Mouse (Mus musculus) right cerebral cortex, postnatal 25 days (tissue): ENCODE data around the gene Ddit4.
A peak's percentile ranks its signal among the peaks of the same experiment; 100 is the strongest.

Experiments
- DNase-seq: peaks from one replicate; pipeline ENCODE4 v3.0.0; 2022

The Ddit4 gene

DNA sequence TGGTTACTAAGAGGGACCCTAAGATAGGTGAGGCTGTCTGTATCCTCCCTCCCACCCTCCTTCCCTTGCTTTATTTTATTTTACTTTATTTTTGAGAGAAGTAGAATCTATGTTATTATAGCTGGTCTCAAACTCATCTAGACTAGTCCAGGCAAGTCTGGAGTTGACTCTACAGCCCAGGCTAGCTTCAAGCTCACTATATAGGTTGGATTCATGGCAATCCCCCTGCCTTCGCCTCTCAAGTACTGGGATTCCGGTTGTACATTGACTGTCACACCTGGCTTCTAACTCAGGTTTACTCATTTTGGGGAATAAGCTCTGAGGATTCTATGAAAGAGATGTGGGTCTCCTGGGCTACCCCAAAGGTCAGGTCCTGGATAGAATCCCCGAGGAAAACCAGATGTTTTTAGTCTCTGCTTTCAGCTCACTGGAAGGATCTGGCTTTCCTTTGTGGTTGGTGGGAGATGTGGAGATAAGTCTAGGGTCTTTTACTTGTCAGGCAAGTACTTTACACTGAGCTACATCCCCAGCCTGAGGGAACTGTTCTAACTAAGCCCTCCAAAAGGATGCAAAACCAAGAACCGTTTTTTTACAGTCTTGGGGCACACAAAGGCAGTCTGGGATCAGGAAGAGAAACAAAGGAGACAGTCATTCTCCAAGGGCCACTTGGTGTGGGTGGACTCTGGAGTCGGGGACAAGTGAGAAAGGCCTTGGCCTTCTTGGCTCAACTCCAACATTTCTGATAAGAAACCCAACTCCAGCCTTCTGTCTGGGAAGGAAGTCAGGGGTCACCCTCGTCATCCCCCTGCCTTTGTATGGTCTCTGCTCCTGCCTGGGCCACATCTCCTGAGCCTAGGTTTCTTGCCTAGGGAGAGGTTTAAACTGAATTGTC lies 3.0 kb downstream of the Ddit4 start:
- DNase-seq = no peak

DNA sequence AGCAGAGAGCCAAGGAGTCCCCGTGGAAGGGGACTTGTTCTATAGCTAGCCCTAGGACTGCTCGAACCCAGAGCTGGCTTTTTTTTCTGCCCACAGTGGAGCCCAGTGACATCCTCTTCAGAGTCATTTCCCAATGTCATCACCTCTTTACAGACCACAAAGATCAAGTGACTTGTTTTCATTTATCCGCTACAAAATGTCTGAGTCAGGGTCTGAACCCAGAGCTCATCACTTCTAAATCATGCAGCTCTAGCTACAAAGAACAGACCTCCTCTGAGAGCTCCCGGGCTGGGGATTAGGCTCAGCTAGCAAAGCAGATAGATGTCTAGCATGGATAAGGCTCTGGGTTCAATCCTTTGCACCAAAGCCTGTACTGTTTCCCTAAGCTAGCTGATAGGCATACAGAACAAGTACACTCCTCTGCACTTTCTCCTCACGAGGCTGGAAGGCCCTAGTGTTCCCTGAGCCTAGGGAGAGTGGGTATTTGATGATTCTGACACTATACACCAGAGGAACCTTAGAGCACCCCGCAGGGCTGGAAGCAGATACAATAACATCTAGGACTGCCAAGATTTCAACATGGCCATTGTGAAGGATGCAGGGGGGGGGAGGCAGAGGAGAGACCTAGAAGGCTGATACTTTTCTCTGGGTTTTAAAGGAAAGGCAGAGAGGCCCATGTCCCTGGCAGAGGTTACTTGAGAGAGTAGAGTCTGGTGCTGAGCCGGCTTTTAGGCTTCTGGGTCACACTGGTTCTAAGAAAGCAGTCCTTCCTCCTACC lies 4.1 kb downstream of the Ddit4 start:
- DNase-seq = no peak

DNA sequence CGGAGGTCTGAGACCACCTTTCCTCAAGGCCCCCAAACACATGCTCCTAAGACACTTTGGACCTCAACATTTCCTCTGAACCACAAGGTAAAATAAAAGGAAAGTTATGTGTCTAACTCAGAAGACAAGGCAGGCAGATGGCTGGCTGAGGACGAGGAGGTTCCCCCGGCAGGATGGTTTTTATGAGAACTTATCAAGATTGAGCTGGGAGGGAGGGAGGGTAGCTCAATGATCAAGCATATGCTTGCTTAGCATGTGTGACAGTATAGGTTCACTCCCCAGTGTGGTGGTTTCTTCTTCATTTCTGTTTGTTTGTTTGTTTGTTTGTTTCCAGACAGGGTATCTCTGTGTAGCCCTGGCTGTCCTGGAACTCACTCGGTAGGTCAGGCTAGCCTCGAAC lies 5.3 kb downstream of the Ddit4 start:
- DNase-seq = no peak

DNA sequence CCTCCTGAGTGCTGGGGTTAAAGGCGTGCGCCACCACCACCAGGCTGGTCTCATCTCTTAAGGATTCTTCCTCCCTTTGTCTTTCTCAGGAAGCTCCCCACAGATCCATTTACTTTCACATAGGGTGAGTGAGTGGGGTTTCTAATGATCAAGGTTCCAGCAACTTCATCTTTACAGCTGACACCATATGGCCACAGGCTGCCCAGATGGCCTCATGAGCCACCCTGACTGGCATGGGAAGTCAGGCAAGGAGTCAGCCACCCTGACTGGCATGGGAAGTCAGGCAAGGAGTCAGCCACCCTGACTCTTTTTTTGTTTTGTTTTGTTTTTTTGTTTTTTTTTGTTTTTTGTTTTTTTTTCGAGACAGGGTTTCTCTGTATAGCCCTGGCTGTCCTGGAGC lies 6.2 kb downstream of the Ddit4 start:
- DNase-seq = no peak

DNA sequence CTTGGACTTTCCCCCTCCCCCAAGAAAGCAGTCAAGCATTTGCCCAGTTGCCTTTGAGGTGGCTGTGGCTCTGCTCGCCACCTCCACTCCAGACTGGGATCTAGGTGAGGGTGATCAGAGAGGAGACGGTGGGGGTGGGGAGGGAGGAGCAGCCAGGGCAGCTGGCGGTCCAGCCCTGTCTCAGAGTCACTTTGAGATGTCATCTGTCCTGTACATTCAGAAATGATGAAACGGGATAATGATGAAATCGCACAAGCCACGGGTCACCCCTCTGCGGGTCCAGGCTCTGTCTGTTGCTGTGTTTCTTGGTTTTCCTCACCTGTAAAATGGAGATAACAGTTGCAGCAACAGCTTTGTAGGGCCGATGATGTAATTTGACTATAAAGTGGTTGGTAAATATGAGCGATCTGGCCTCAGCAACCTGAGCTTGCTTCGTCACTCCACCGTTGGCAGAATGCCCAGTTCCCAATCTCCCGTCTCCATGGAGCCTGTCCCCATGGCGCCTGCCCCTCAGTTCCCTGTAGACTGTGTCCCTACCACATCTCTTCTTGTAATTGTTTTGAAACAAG lies 8.1 kb downstream of the Ddit4 start:
- peak; percentile 64 for DNase-seq

DNA sequence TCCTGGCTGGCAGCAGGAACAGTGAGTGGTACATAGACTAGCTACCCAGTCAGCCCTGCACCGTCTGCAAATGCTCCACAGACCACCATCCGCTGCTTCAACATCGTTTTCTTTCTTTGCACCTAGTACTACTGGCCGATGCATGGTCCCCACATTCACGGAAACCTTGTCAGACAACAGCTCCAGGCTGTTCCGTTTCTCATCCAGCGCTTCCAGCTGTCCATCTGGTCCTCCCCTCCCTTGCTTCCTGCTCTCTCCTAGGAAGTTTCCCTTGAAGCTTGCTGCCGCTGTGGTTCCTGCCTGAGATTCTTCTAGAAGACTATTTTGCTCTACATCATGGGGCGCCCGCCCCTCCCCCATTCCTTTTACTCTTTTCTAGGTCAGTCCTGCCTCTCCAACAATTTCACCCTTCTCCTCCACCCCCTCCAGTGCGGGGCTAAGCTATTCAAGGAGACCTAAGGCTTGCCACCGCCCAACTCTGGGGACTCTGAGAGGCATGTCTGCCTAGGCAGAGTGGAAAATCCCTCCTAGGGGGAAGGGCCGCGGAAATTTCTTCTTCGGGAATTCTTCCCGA lies 8.7 kb downstream of the Ddit4 start:
- peak; percentile 65 for DNase-seq

DNA sequence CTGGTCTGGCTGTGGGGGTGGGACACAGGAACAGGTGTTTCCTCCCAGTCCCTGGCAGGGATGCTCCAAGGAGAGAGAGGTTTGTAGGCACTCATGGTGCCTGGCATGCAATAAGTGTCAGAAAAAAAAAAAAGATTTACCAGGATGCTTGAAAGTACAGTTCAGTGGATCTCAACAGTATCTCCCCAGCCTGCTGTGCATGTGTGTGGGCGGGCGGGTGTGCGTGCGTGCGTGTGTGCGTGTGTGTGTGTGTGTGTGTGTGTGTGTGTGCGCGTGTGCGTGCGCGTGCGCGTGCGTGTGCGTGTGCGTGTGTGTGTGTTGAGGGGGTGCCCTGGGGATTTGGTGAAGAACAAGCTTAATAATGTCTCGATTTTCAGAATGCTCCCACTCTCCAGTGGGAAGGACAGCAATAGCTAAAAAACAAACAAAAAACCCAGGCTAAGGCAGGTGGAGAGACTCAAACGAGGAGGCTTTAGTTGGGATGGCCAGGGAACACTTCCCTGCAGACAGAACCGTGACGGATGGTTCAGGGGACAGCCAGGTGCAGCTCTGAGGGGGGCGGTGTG lies 9.3 kb downstream of the Ddit4 start:
- no peak for DNase-seq

DNA sequence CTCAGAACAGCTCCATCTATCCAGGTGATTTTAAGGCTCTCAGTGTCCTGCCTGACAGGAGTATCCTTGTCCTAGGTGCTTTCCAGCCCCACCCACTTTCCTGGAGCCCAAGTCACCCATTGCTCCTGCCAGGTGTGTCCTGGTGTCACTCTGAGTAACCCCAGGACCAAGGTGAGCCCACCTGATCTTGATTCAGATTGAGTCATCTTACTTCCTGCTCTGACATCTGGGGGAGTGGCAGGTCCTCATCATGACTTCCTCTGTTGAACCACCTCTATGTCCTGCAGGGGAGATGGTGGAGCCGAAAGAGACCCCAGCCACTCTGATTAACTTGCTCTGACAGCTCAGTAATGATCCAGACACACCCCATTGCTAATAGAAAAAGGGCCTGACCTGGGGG lies 12.6 kb downstream of the Ddit4 start:
- no peak for DNase-seq

DNA sequence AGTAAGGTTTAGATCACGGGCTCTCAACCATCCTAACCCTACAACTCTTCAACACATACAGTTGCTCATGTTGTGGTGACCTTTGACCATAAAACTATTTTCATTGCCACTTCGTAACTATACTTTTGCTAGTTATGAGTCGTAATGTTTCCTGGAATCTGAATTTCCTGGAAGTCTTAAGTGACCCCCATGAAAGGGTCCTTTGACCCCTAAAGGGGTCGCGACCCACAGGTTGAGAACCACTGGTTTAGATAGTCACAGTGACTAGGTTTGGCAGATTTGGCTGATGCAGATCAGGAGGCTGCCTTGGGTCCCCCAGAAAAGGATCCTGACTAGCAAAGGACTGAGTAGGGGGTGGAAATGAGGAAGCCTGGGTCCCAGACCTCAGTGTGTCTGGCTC lies 13.0 kb downstream of the Ddit4 start:
- no peak for DNase-seq

DNA sequence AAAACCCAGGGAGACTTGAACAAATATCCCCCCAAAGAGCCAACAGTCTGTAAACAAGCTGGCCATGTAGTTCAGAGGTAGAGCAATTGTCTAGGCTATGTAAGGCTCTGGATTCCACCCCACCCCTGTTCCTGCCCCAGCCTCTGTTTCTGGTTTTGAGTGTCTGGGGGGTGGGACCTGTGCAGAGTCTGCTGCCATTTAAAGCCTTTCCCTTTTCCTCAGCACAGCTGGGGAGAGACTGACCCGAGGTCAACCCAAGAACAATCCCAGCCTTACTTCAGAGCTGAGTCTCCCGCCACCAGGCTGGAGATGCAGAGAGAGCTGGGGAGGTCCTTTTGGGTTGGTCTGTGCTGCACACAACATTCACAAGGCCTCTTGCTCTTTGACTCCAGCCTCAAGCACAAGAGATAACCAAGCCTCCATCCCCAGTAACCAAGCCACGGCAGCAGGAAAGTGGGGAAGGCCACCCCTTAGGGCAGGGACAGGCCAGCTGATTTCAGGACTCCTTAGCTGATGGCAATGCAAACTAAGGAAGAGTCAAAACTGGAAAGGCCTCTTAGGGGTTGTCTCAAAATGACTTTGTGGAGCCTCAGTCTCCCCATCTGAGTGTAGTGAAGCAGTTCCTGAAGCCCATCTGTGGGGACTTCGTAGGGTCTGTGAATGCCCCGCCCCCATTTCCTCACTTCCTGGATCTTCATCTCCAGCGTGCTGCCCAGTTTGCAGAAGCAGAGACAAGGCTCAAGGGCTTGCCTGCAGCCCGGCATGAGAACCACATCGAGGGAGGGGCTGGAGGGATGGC lies 15.4 kb downstream of the Ddit4 start:
- no peak for DNase-seq

DNA sequence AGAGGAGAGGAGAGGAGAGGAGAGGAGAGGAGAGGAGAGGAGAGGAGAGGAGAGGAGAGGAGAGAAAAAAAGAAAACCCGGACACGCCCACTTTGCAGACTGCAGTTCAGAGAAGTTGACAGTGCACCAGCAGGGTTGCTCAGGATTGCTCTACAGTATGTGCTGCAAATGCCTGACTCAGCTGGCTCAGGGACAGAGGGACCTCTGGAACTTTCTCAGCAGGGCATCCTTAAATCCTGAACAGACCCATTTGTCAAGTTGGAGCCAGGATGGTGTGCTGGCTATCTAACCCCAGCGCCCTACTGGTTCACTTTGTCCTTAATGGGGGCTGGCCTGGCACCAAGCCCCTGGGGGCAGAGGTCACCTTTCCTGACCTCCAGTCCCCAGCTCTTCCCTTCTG lies 17.6 kb downstream of the Ddit4 start:
- DNase-seq = no peak

DNA sequence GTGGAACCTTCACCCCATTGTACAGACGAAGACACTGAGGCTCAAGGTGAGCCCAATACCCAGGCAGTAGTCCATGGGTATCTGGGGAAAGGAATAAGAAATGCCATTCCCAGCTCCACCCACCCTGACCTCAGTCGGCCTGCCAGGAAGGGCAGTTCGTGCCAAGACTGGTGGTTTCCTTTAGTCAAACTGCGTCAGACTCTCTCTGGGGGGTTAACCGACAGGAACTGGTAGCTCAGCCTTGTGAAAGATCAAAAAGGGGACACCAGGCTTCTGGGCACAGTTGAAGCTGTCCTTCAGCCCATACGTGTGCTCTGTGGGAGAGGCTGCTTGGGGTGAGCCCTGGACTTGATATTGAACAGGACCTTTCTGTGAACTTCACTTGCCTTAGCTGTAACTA lies 19.1 kb downstream of the Ddit4 start:
- no peak for DNase-seq

DNA sequence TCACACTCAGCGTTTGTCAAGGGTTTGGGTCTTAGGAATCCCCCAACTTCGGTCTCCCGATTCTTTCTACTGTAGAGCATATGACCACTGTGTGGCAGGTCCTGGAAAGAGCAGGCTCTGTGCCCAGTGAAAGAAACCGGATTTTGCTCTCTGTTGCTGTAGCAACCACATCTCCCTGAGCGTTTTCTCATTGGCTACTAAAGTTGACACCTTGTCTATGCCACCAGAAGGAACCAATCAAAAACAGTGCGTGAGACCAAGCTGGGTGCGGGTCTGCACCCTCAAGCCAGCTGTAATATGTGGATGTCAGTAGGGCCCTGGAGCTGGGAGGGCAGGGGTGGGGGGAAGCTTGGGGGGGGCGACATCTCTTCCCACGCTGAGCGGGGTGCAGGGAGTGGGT lies 20.6 kb downstream of the Ddit4 start:
- no peak for DNase-seq

DNA sequence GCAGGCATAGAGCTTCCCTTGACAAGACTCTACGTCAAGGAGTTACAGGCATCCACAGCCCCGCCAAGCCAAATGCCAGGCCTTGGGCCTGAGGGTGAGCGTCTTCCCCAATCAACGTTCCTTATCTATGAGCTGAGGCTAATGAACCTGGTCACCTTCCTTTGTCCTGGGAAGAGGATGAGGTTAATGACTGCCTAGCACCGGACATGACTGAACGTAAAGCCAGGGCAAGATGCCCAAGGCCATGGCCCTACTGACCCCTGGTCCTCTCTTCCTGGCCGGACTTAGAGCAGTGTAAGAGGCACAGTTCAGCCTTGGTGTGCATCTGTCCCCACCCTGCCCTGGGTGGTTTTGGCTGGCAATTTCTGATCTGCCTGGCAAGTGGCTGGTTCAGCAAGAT lies 22.4 kb downstream of the Ddit4 start:
- no peak for DNase-seq

DNA sequence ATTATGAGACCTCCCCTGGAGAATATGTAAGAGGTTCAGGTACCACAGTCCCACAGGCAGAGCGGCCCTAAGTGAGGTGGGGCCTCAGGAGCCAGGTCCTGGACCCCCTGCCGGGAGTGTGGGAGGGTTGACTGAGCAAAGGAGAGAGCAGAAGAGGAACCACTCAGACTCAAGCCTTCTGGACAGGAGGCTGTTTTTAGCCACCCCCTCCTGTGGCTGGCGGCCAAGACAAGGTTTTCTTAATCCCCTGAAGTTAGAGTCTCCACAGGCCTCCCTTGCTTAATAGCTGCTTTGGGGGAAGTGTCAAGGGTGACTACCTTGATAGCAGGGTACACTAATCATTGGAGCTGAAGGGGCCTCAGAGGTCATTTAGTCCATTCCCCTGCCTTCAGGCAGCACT lies 27.3 kb downstream of the Ddit4 start:
- DNase-seq = no peak

DNA sequence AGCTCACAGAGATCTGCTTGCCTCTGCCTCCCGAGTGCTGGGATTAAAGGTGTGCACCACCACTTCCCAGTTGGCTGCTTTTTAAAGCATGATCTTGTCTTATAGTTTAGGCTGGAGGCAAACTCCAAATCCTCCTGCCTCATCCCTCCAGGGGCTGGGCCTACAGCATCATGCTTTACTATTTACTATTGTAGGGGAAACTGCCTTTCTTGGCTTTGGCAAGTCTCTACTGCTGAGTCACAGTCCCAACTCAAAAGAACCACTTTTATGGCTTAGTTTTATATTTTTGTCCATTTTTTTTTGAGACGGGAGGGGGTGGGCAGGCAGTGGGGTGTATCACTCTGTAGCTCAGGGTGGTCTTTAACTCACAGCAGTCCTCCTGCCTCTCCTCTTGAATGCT lies 28.1 kb downstream of the Ddit4 start:
- no peak for DNase-seq

DNA sequence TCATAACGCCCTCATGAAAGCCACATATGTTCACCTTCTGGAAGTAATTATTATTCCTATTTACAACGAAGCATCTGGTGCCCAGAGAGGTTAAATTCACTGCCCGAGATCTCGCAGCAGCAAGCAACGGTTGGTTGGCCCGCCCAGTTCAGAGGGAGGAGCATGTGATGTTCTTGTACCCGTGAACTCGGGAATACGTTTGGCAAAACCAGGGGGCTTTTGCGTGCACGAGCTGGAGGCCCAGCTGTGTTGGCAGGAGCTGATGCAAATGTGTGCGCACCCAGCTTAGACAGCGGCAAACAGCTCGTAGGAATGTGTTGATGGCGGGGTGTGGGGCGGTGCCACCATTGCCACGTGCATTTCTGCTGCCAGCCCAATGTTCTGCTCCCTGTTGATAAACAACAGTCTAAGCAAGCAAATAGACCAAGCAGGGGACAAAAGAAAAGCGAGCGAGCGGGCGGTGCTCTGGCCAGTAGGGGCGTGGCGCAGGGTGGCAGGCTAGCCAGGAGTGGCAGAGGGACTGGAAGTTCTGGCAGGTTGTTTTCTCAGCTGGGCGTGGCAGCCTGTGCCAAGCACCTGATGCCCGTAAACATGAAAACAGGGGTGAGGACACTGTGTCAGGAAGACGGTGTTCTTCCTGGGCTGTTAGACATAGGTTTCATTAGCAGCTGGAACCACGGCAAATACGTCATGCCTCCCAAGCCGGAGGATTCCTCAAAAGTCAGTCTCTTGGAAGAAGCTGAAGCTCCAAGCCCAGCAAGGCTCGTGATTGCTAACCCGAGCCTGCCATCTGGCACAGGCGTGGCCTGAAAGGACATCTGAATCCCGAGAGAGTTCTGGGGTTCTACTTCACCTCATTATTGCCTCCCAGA lies 30.6 kb downstream of the Ddit4 start:
- no peak for DNase-seq

DNA sequence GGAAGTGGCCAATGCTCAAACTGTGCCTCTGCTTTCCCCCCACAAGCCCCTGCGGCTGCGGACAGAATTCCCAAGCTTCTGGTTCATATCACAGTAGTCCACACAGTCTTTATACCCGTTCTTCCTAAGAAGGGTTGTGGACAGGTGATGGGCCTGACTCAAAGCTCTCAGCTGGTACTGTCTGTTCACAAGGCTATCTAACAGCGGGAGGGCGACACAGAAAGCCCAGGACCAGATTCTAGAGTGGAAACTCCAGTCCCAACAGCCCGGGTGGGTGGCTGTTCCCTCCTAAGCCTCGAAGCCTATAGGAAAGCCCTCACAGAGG lies 31.2 kb downstream of the Ddit4 start:
- DNase-seq = no peak

DNA sequence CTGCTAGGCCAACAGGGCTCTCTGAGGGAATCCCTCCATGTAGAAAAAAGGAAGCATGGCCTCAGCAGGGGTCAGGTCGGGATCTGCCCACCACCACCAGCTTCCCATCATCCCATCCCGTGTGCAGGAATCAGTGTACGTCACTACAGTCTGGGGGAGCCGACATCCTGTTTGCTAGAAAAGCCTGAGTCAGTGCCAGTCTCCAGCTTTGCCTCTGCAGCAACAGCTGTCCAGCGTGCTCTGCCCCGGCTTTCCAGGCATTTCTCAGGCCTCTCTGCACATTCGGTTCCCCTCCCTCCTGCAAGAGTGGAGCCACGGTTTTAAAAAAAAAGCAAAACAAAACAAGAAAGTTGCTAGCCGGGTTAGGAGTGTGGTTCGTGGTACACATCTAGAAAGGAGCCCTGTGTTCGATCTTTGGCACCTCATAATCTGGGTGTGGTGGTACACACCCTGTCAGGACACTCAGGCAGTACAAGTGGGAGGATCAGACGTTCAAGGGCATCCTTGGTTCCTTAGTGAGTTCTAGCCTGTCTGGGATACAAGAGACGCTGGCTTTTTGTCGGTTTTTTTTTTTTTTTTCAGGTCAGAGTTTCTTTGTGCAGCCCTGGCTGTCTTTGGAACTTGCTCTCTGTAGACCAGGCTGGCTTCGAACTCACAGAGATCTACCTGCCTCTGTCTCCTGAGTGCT lies 32.0 kb downstream of the Ddit4 start:
- DNase-seq = no peak

DNA sequence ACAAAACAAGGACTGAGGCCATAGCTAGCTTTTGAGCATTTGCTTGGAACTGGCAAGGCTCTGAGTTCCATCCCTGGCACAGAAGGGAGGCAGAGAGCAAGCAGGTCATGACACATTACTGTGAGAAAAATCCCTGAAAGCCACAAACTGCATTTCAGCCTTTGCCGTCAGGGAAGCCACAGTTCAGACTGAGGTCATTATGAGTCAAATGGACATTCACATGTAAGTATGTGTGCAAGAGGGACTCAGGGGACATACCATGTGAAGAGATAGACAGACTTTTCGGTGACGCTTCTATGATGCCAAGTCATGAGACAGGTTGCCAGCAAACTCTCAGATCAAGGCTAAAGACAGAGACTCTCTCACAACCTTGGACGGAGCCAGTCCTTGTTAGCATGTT lies 33.5 kb downstream of the Ddit4 start:
- DNase-seq = no peak

DNA sequence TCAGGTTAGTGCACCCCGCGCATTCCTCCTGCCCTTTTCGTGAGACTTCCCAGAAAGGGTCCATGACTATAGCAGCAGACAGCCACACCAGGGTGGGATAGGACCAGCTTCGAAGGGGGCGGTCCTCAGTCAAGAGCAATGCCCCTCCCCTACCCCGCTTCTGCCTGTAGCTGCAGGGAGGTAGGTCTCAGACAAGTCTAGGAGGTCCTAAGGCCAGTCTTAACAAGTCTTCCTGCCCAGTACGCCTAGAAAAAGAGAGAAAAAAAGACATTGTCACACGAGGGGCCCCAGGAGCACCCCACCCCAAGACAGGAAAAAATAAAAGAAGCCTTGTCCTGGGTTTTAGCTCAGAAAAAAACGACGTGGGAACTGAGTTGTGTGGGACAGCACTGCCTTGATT lies 35.0 kb downstream of the Ddit4 start:
- DNase-seq = no peak
